Mouse (Mus musculus) large intestine, adult 2 months (tissue): ENCODE data around the gene Rnf44. TPM values are rescaled to one million over a fixed set of nuclear protein-coding genes. Genes with fewer than 3 reads are reported as not detected.

Source experiments
- DNase-seq: peaks from one replicate; pipeline ENCODE4 v3.0.0-alpha.2; 2012; ENCODE audit warnings: low read depth, low spot score
- WGBS: fragments of 180-500 bp; shearing (Covaris S2); methylation state at CpG from one replicate; pipeline ENCODE4 v1.1.7; 2018; 5-methylcytosine and 5-hydroxymethylcytosine counted together
- polyA plus RNA-seq: library from polyadenylated mRNA; depleted of rRNA; stranded (reverse); fragments of >200 nt; gene quantifications from 2 replicates; pipeline ENCODE4 v1.2.3, GENCODE M21; 2012

The Rnf44 gene
- polyA plus RNA-seq, 1 experiment, result 91.2 TPM

DNA sequence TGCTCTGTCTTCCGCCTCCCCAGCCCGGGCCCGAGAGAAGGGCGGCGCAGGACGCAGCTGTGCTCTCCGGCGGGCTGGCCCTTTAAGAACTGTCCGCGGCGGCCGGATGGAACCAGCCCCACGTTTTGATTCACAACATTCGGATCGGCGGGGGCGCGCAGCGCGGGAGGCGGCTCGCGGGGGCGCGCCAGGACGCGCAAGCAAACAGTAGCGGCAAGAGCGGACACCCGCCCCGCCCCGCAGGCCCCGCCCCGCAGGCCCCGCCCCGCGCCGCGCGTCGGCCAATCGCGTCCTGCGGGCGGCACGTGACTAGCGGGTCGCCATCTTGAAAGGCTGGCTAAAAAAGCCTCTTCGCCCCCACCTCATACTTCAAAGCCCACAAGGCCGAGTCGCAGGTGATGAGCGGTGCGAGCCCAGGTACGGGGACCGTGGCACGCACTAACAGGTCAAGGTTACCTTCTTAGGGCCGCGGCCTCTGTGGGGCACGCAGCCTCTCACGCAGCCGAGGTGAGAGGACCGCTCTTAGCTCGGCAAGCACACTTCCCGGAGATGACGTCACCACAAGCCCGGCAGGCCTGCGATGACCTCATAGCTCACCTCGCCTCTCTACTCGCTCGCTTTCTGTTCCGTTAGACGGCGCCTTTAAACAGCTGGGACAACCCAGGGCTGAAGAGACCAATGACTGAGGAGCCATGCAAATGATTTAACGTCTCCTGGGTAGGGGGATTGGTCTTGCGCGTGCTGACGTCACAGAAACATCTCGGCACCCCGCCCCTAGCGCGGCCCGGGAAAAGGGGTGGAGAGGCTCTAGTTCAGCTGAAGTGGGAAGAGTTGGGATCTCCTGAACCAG, 5.9 kb downstream of the Rnf44 start:
- under 1% methylated on average over 82 of the region's 82 CpGs for WGBS
- DNase-seq, result no peak

- no peak for DNase-seq
- WGBS, result under 1% methylated on average over 35 of the region's 35 CpGs
These were observed 6.6 kb downstream of the Rnf44 start for GRCm38 (mm10) chr13:54687096-54687495.

- 4% methylated on average over 19 of the region's 19 CpGs for WGBS
These were observed 7.3 kb downstream of the Rnf44 start for GRCm38 (mm10) chr13:54686139-54687053.

DNA sequence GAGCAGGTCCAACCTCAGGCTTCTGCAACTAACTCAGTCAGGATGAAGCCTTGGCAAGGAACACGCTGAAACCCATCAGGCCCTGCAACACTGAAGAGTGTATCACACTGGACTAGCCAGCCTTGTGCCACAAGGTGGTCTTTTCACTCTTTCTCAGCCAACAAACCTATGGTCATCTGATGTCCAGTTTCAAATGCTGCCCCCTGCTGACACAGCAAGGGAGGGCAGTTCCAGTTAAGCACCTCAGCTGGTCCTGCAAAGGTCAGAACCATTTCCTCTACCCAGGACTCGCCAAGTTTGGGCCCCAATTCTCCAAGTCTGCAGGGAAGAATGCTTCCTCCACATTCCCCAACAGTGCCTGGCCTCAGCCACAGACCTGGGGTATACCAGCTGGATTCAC, 8.5 kb downstream of the Rnf44 start:
- 34% methylated on average over 2 of the region's 2 CpGs for WGBS
- no peak for DNase-seq

More at GRCm38 (mm10) chr13:54686139-54687053, 7.3 kb downstream of the Rnf44 start:
- no peak for DNase-seq

- 55% methylated on average over 3 of the region's 3 CpGs for WGBS
- DNase-seq, result no peak
These were observed 9.4 kb downstream of the Rnf44 start for GRCm38 (mm10) chr13:54684140-54684896.

- WGBS, result 85% methylated on average over 3 of the region's 3 CpGs
- no peak for DNase-seq
These were observed 10.4 kb downstream of the Rnf44 start for GRCm38 (mm10) chr13:54683301-54683700.

GRCm38 (mm10) chr13:54681291-54681690, 12.4 kb downstream of the Rnf44 start:
- 74% methylated on average over 8 of the region's 8 CpGs for WGBS

DNA sequence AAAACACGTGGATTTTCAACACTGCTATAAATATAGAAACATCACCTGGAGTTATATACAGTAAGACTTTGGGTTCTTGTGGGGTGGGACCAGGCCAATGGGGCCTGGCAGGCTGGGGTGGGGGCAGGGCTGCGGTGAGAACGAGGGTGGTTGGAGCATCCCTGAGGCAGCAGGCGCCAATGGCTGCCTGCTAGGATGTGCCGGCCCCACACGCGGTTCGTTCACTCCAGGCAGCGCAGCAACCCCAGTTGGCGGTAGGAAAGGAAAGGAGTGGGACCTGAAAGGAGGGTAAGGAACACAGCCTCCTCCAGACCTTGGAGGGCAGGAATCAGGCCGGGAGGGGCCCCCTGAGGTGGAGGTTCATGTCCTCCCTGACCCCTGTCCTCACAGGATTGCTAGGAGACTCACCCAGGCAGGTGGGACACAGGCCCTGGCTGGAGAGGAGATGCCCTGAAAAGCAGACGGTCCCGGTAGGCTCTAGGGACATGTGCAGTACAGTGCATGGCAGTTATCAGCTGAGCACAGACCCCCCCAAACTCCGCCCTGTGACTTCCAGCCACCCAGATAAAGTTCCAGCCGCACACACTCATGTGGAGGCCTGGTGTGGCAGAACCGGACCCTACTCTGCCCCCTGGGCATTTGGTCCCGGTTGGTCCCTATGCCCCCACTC, 13.4 kb downstream of the Rnf44 start:
- WGBS, result 81% methylated on average over 17 of the region's 17 CpGs
- no peak for DNase-seq

More at GRCm38 (mm10) chr13:54681291-54681690, 12.4 kb downstream of the Rnf44 start:
- no peak for DNase-seq

DNA sequence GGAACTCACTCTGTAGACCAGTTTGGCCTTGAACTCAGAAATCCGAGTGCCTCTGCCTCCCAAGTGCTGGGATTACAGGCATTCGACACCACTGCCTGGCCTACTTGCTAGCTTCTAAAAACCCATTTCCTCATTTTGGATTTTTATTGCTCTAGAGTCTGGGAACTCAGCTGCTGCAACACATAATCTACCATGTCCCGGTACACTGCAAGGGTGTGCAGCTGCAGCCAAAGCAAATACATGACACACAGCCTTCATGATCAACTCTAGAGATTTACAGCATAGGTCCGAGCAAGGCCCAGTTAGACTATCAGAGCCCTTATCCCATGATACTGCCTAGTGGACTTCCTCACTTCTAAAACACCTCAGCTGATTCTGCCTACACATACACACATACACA, 15.4 kb downstream of the Rnf44 start:
- DNase-seq, result no peak
- WGBS, result 24% methylated on average over 4 of the region's 4 CpGs

GRCm38 (mm10) chr13:54675895-54676590, 17.7 kb downstream of the Rnf44 start:
- no peak for DNase-seq
- WGBS, result 26% methylated on average over 11 of the region's 11 CpGs

DNA sequence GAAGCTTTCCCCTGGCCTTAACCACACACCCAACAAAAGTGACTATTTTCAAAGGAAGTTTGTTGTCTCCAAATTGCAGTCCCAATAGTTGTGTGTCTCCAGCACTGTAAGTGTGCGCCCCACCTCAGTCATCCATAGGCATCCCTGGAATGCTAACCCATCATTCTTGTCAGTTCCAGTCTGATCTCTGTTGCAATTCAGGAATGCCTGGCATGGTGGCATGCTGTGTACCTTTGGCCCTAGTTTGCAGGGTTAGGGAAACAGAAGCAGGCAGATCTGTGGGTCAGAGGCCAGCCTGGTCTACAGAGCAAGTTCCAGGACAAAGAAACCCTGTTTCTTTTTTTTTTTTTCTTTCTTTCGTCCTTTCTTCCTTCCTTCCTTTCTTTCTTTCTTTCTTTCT, 23.2 kb downstream of the Rnf44 start:
- DNase-seq, result no peak

GRCm38 (mm10) chr13:54665062-54665461, 28.6 kb downstream of the Rnf44 start:
- 42% methylated on average over 7 of the region's 7 CpGs for WGBS
- DNase-seq, result no peak

More for the DNA sequence above, 23.2 kb downstream of the Rnf44 start:
- WGBS, result 73% methylated on average over 2 of the region's 2 CpGs

DNA sequence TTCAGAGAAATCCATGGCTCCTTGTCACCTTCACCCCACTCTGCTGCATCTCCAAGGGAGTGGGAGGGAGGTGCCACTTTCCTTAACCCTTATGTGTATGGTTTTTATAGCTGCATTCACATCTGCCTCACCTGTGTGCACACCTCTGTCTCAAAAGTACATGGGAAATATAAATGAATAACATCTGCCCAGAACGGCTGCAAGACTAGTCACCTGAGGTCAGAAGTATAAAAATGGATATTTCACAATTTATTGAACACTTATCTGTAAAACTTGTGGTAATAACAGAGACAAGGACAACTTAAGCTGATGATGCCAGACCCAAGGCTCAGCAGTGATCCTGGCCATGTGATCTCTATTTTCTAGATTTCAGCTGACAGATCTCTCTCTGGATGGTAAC, 29.2 kb downstream of the Rnf44 start:
- DNase-seq, result no peak
- WGBS, result 51% methylated on average over 1 of the region's 1 CpGs

GRCm38 (mm10) chr13:54663999-54664398, 29.7 kb downstream of the Rnf44 start:
- DNase-seq, result no peak

GRCm38 (mm10) chr13:54661358-54661757, 32.3 kb downstream of the Rnf44 start:
- no peak for DNase-seq

More at GRCm38 (mm10) chr13:54663999-54664398, 29.7 kb downstream of the Rnf44 start:
- 48% methylated on average over 4 of the region's 4 CpGs for WGBS

GRCm38 (mm10) chr13:54660877-54661276, 32.8 kb downstream of the Rnf44 start:
- 36% methylated on average over 5 of the region's 5 CpGs for WGBS
- no peak for DNase-seq

More at GRCm38 (mm10) chr13:54661358-54661757, 32.3 kb downstream of the Rnf44 start:
- WGBS, result 38% methylated on average over 12 of the region's 12 CpGs

- DNase-seq, result no peak
- 97% methylated on average over 3 of the region's 3 CpGs for WGBS
These were observed 43.2 kb downstream of the Rnf44 start for GRCm38 (mm10) chr13:54650461-54650860.

- no peak for DNase-seq
These were observed 58.7 kb downstream of the Rnf44 start for GRCm38 (mm10) chr13:54635011-54635410.

More at GRCm38 (mm10) chr13:54635011-54635410, 58.7 kb downstream of the Rnf44 start:
- WGBS, result 94% methylated on average over 3 of the region's 3 CpGs
